Mouse (Mus musculus) embryonic facial prominence, embryonic 12.5 days (tissue): ENCODE results near the gene Slc10a7. TPM values are rescaled to one million over a fixed set of nuclear protein-coding genes. Genes with fewer than 3 reads are reported as not detected.

ENCODE experiments used
- ATAC-seq: fragments of 200-750 bp; cut with Nextera tagmentation; 2 replicates; pipeline ENCODE4 v1.8.0; 2017; ENCODE audit not compliant: insufficient number of reproducible peaks, insufficient read depth, low FRiP score, low TSS enrichment
- H3K27ac ChIP-seq: fragments of 300-500 bp; sonication (generic); 2 replicates; pipeline ENCODE4 v1.5.1; 2016; ENCODE audit warnings: mild to moderate bottlenecking
- H3K27me3 ChIP-seq: fragments of 300-500 bp; sonication (generic); 2 replicates; pipeline ENCODE4 v1.6.1; 2016; ENCODE audit warnings: mild to moderate bottlenecking, moderate library complexity
- H3K36me3 ChIP-seq: fragments of 300-500 bp; sonication (generic); 2 replicates; pipeline ENCODE4 v1.6.1; 2016; ENCODE audit warnings: mild to moderate bottlenecking
- H3K4me1 ChIP-seq: fragments of 300-500 bp; sonication (generic); 2 replicates; pipeline ENCODE4 v1.6.1; 2016
- H3K4me2 ChIP-seq: fragments of 300-500 bp; sonication (generic); replicated peaks from 2 replicates; pipeline ENCODE4 v1.6.1; 2016; ENCODE audit warnings: mild to moderate bottlenecking, moderate library complexity
- H3K4me3 ChIP-seq: fragments of 300-500 bp; sonication (generic); 2 replicates; pipeline ENCODE4 v1.5.1; 2016; ENCODE audit warnings: mild to moderate bottlenecking
- H3K9ac ChIP-seq: fragments of 300-500 bp; sonication (generic); 2 replicates; pipeline ENCODE4 v1.6.1; 2016; ENCODE audit warnings: mild to moderate bottlenecking, moderate library complexity
- H3K9me3 ChIP-seq: fragments of 300-500 bp; sonication (generic); 2 replicates; pipeline ENCODE4 v1.6.1; 2016; ENCODE audit warnings: mild to moderate bottlenecking, moderate library complexity
- WGBS: fragments of 180-500 bp; shearing (Covaris S2); methylation state at CpG from one replicate; pipeline ENCODE4 v1.1.7; 2016; 5-methylcytosine and 5-hydroxymethylcytosine counted together
- polyA plus RNA-seq: library from polyadenylated mRNA; unstranded; fragments of >200 nt; fragmentation: Nextera tagmentation; extraction: Ambion mirVana; gene quantifications from 2 replicates; pipeline ENCODE4 v1.2.1, GENCODE M21; 2016

Slc10a7 gene
- polyA plus RNA-seq, 1 experiment from 2014 or later = 17.1 TPM

GRCm38 (mm10) chr8:78749861-78750825 lies 241.0 kb downstream of the Slc10a7 start:
- Histone ChIP-seq H3K27ac (0 out of 2 replicates have a peak overlapping the region, but pooled peaks have one; percentile 30), H3K9me3 (no peaks in the 10 kb centered on the region), H3K4me2 (no peak overlapping the region), H3K9ac (no peak overlapping the region), H3K36me3 (no peaks in the 10 kb centered on the region), H3K27me3 (no peaks in the 10 kb centered on the region), H3K4me1 (peaks cover 8% of the 10 kb centered on the region), H3K4me3 (no peak overlapping the region)
- 67% methylated on average over 8 of the region's 8 CpGs for WGBS
- no peak for ATAC-seq

- 86% methylated on average over 6 of the region's 6 CpGs for WGBS
- no peak for ATAC-seq
- Histone ChIP-seq H3K27ac (0 out of 2 replicates have a peak overlapping the region, but pooled peaks have one; percentile 36), H3K36me3 (no peaks in the 10 kb centered on the region), H3K9ac (no peak overlapping the region), H3K9me3 (no peaks in the 10 kb centered on the region), H3K27me3 (no peaks in the 10 kb centered on the region), H3K4me1 (peaks cover 8% of the 10 kb centered on the region), H3K4me3 (no peak overlapping the region), H3K4me2 (no peak overlapping the region)
Observed at GRCm38 (mm10) chr8:78751151-78751550, 242.0 kb downstream of the Slc10a7 start.

GRCm38 (mm10) chr8:78754986-78755385 lies 245.8 kb downstream of the Slc10a7 start:
- Histone ChIP-seq H3K27ac (no peak overlapping the region), H3K36me3 (no peaks in the 10 kb centered on the region), H3K4me3 (no peak overlapping the region), H3K4me1 (peaks cover 6% of the 10 kb centered on the region), H3K9ac (no peak overlapping the region), H3K4me2 (no peak overlapping the region), H3K9me3 (no peaks in the 10 kb centered on the region), H3K27me3 (no peaks in the 10 kb centered on the region)
- ATAC-seq = no peak
- 76% methylated on average over 4 of the region's 4 CpGs for WGBS

- no peak for ATAC-seq
Observed at GRCm38 (mm10) chr8:78759139-78759538, 250.0 kb downstream of the Slc10a7 start.

DNA sequence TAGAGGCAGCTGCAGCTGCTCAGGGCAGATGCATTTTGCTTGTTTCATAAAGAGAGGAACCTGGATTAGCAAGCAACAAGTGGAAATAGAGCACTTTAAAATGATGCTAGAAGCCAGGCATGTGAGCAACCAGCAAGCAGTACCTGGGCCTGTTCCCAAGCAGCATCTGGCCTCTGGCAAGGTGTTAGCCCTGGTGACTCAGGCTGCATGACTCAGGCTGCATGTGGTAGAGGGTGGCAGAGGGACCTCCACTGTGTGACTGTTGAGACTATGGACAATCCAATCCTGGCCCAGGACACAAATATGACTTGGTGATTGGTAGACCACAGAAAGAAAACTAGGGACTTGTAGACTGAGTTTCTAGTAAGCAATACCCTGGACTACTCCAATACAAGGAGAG lies 255.8 kb downstream of the Slc10a7 start:
- Histone ChIP-seq H3K27me3 (no peaks in the 10 kb centered on the region), H3K27ac (no peak overlapping the region), H3K9ac (no peak overlapping the region), H3K4me3 (no peak overlapping the region), H3K36me3 (no peaks in the 10 kb centered on the region), H3K4me1 (no peaks in the 10 kb centered on the region), H3K9me3 (no peaks in the 10 kb centered on the region), H3K4me2 (no peak overlapping the region)
- no peak for ATAC-seq

More at GRCm38 (mm10) chr8:78759139-78759538, 250.0 kb downstream of the Slc10a7 start:
- no peaks in the 10 kb centered on the region for H3K36me3 ChIP-seq
- no peaks in the 10 kb centered on the region for H3K27me3 ChIP-seq
- H3K4me3 ChIP-seq = no peak overlapping the region
- H3K4me2 ChIP-seq = no peak overlapping the region
- no peak overlapping the region for H3K9ac ChIP-seq
- no peak overlapping the region for H3K27ac ChIP-seq
- H3K4me1 ChIP-seq = no peaks in the 10 kb centered on the region
- no peaks in the 10 kb centered on the region for H3K9me3 ChIP-seq

GRCm38 (mm10) chr8:78765556-78765955 lies 256.4 kb downstream of the Slc10a7 start:
- Histone ChIP-seq H3K27ac (no peak overlapping the region), H3K4me1 (no peaks in the 10 kb centered on the region), H3K4me2 (no peak overlapping the region), H3K4me3 (no peak overlapping the region), H3K36me3 (no peaks in the 10 kb centered on the region), H3K27me3 (no peaks in the 10 kb centered on the region), H3K9ac (no peak overlapping the region), H3K9me3 (no peaks in the 10 kb centered on the region)
- 90% methylated on average over 1 of the region's 1 CpGs for WGBS
- no peak for ATAC-seq

DNA sequence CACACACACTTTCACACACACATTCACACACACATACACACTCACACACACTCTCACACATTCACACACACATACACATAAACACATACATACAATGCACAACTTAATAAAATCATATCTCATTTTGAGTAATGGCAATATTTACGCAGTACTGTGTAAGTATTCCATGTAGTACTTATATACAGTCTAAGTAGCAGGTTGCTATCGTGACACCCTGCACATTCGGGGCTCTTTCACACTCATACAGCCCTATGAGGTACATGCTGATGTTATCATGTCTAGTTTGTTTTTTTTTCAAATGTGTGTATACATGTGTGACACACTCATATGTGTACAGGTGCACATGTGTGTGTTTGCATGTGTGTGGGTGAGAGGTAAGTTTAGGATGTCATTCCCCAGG lies 261.4 kb downstream of the Slc10a7 start:
- no peaks in the 10 kb centered on the region for H3K36me3 ChIP-seq
- no peaks in the 10 kb centered on the region for H3K27me3 ChIP-seq
- no peak for ATAC-seq
- 92% methylated on average over 3 of the region's 3 CpGs for WGBS
- H3K9me3 ChIP-seq = no peaks in the 10 kb centered on the region
- no peaks in the 10 kb centered on the region for H3K4me1 ChIP-seq
- H3K27ac ChIP-seq = no peak overlapping the region
- no peak overlapping the region for H3K4me2 ChIP-seq
- no peak overlapping the region for H3K4me3 ChIP-seq
- H3K9ac ChIP-seq = no peak overlapping the region

DNA sequence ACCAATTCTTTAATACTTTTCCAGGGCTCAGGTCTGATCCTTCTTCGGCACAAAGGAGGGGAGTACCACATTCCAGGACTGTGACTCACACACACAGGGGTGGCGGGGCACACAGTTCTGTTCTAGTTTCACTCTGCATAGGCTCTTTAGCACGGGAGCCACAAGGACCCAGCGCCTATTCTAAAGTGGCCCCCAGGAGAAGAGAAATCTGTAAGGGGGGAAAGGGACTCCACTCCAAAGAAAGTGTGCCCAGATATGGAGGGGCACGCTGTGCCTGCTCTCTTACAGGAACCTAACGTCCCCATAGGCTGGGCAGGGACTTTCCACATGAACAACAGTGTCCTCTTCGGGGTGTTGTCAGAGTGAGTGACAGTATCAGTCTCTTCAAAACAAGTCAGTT lies 262.1 kb downstream of the Slc10a7 start:
- H3K4me1 ChIP-seq = no peaks in the 10 kb centered on the region

GRCm38 (mm10) chr8:78776816-78777215 lies 267.7 kb downstream of the Slc10a7 start:
- Histone ChIP-seq H3K4me2 (no peak overlapping the region), H3K9ac (no peak overlapping the region), H3K4me3 (no peak overlapping the region), H3K27me3 (no peaks in the 10 kb centered on the region), H3K9me3 (no peaks in the 10 kb centered on the region), H3K27ac (no peak overlapping the region), H3K4me1 (no peaks in the 10 kb centered on the region), H3K36me3 (no peaks in the 10 kb centered on the region)
- WGBS = 91% methylated on average over 9 of the region's 9 CpGs
- no peak for ATAC-seq

More for the DNA sequence above, 262.1 kb downstream of the Slc10a7 start:
- Histone ChIP-seq H3K27me3 (no peaks in the 10 kb centered on the region), H3K9ac (no peak overlapping the region), H3K9me3 (no peaks in the 10 kb centered on the region), H3K4me3 (no peak overlapping the region), H3K27ac (no peak overlapping the region), H3K4me2 (no peak overlapping the region), H3K36me3 (no peaks in the 10 kb centered on the region)
- 60% methylated on average over 7 of the region's 7 CpGs for WGBS
- no peak for ATAC-seq

Other genes starting within 250 kb of the Slc10a7 start
- gene Pou4f2, start 72.7 kb upstream of the Slc10a7 start, polyA plus RNA-seq = 0.54 and 1.1 TPM in 2 replicates
- gene Rbmxl1, start 448 bp upstream of the Slc10a7 start, polyA plus RNA-seq = 317 and 329 TPM in 2 replicates